Mouse (Mus musculus) natural killer cell, adult 2 months (primary cell): ENCODE data around the gene Ptpra.

Source experiments
- DNase-seq, 2 experiments: peaks; one replicate each; pipeline ENCODE4 v3.0.0; 2022; ENCODE audit warnings: low spot score in 2 of 2

The Ptpra gene

DNA sequence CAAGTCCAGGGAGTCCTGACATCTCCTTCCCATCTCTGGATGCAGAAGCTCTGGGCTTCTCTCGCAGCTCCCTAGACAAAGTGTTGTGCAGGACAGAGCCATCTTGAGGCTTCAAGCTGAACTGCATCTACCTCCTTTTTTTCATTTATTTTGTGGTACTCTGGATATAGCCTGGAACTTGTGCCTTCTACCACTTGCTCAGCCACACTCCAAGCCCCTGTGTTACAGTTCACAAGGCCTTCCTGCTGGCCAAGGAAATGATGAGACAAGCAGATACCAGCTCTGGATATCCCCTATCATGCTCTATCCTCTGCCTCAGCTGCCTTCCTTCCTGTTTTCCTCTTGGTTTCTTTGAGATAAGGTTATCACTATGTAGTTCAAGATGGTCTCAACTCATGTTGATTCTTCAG lies 147.5 kb downstream of the Ptpra start:
- no peak for DNase-seq

GRCm38 (mm10) chr2:130598399-130598798 lies 148.3 kb downstream of the Ptpra start:
- DNase-seq = no peak

DNA sequence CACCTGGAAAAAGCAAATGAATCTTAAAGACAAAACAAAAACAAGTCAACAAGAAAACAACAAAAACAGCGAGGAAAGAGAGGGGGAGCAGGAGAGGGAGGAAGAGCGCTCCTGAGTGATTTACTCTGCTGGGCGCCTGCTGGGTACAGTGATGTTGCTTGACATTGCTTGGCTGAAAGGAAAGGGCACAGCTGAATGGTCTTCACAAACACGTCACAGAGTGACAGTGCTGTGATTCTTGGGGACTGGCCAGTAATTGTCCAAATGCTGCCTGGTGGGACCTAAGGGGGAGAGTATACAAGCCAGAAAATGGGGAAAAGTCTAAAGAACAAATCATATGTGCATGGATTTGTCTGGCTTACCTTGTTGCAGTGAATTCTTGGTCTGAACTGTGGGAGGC lies 152.1 kb downstream of the Ptpra start:
- DNase-seq = no peak
